Mouse (Mus musculus): ENCODE results near the gene Bmt2. TPM values are rescaled to one million over a fixed set of nuclear protein-coding genes. Genes with fewer than 3 reads are reported as not detected.

Bmt2 gene
- polyA plus RNA-seq, 1 experiment from 2014 or later: 15.2 TPM

- Histone ChIP-seq H3K4me1 (ENCODE audit: control insufficient read depth, insufficient read depth, low read length) (no peaks in the 10 kb centered on the region), H3K4me3 (ENCODE audit: low read depth, low read length) (no peak overlapping the region), H3K9ac (ENCODE audit: low read depth, low read length) (no peak overlapping the region), H3K27me3 (replicated peaks; ENCODE audit: control insufficient read depth, insufficient read depth, low read length) (no peaks in the 10 kb centered on the region), H3K4me2 (ENCODE audit: low read depth, low read length) (no peak overlapping the region), H3K9me3 (ENCODE audit: control insufficient read depth, low read length) (peaks cover 5% of the 10 kb centered on the region), H3K27ac (replicated peaks; ENCODE audit: low read depth, low read length) (no peak overlapping the region), H3K36me3 (ENCODE audit: control insufficient read depth, insufficient read depth, low read length) (peaks cover 45% of the 10 kb centered on the region)
- ATAC-seq (ENCODE audit: low read depth) (no peak), DNase-seq (ENCODE audit: low spot score) (peak; percentile 32)
- WGBS: 36% methylated on average over 4 of the region's 4 CpGs
Measured at GRCm38 (mm10) chr6:13592729-13593345, 84.9 kb downstream of the Bmt2 start.

GRCm38 (mm10) chr6:13586560-13586959, 91.2 kb downstream of the Bmt2 start:
- peaks cover 27% of the 10 kb centered on the region for H3K36me3 ChIP-seq (ENCODE audit: control insufficient read depth, insufficient read depth, low read length)
- no peak for DNase-seq (ENCODE audit: low spot score)
- ATAC-seq (ENCODE audit: low read depth): no peak
- H3K9ac ChIP-seq (ENCODE audit: low read depth, low read length): no peak overlapping the region
- H3K4me3 ChIP-seq (ENCODE audit: low read depth, low read length): no peak overlapping the region
- H3K9me3 ChIP-seq (ENCODE audit: control insufficient read depth, low read length): no peaks in the 10 kb centered on the region
- no peaks in the 10 kb centered on the region for H3K27me3 ChIP-seq (replicated peaks; ENCODE audit: control insufficient read depth, insufficient read depth, low read length)
- no peak overlapping the region for H3K4me2 ChIP-seq (ENCODE audit: low read depth, low read length)
- no peak overlapping the region for H3K27ac ChIP-seq (replicated peaks; ENCODE audit: low read depth, low read length)
- no peaks in the 10 kb centered on the region for H3K4me1 ChIP-seq (ENCODE audit: control insufficient read depth, insufficient read depth, low read length)
- WGBS: 47% methylated on average over 2 of the region's 2 CpGs

DNA sequence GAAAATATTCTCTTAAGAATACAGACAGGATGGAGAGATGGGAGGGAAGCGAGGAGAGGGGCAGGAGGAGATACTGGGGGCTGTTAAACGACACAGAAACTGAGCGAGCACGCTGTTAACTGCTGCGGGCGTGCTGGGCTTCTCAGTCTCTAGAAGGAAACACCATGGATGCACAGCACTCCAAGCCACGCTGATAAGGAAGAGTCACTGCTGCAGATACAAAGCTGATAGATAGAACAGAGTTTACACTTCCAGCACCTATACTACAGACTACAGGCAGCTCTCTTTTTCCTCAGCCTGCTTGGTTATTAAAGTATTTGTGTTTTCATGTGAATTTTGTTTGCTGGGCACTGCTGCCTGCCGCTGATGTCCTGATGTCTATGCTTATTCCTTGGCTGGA, 91.6 kb downstream of the Bmt2 start:
- H3K9ac ChIP-seq (ENCODE audit: low read depth, low read length): no peak overlapping the region
- ATAC-seq (ENCODE audit: low read depth) (no peak), DNase-seq (ENCODE audit: low spot score) (no peak)
- no peak overlapping the region for H3K27ac ChIP-seq (replicated peaks; ENCODE audit: low read depth, low read length)
- no peaks in the 10 kb centered on the region for H3K9me3 ChIP-seq (ENCODE audit: control insufficient read depth, low read length)
- H3K4me2 ChIP-seq (ENCODE audit: low read depth, low read length): no peak overlapping the region
- no peaks in the 10 kb centered on the region for H3K27me3 ChIP-seq (replicated peaks; ENCODE audit: control insufficient read depth, insufficient read depth, low read length)
- no peak overlapping the region for H3K4me3 ChIP-seq (ENCODE audit: low read depth, low read length)
- WGBS: 89% methylated on average over 8 of the region's 8 CpGs
- peaks cover 27% of the 10 kb centered on the region for H3K36me3 ChIP-seq (ENCODE audit: control insufficient read depth, insufficient read depth, low read length)
- no peaks in the 10 kb centered on the region for H3K4me1 ChIP-seq (ENCODE audit: control insufficient read depth, insufficient read depth, low read length)

DNA sequence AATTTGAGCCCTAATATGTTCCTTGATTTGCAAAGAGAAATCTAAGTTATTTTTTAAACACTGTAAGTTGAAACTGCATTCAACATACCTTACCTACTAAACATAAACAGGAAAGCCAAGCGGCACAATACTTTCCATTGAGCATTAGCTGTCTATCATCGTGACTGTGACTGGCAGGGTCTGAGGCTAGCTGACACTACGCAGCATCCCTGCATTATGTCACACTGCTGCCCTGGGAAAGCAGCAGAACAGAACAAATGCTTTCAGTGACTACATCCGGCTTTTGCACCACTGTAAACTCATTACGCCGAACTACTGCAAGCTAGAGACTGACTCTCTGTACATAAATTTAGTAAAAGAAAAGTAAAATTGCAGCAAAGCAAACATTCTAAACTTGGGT, 93.0 kb downstream of the Bmt2 start:
- H3K4me2 ChIP-seq (ENCODE audit: low read depth, low read length): no peak overlapping the region
- no peak for ATAC-seq (ENCODE audit: low read depth)
- no peaks in the 10 kb centered on the region for H3K27me3 ChIP-seq (replicated peaks; ENCODE audit: control insufficient read depth, insufficient read depth, low read length)
- peaks cover 20% of the 10 kb centered on the region for H3K36me3 ChIP-seq (ENCODE audit: control insufficient read depth, insufficient read depth, low read length)
- no peaks in the 10 kb centered on the region for H3K9me3 ChIP-seq (ENCODE audit: control insufficient read depth, low read length)
- no peak for DNase-seq (ENCODE audit: low spot score)
- 82% methylated on average over 6 of the region's 6 CpGs for WGBS
- no peak overlapping the region for H3K27ac ChIP-seq (replicated peaks; ENCODE audit: low read depth, low read length)
- H3K9ac ChIP-seq (ENCODE audit: low read depth, low read length): no peak overlapping the region
- no peaks in the 10 kb centered on the region for H3K4me1 ChIP-seq (ENCODE audit: control insufficient read depth, insufficient read depth, low read length)
- H3K4me3 ChIP-seq (ENCODE audit: low read depth, low read length): no peak overlapping the region

DNA sequence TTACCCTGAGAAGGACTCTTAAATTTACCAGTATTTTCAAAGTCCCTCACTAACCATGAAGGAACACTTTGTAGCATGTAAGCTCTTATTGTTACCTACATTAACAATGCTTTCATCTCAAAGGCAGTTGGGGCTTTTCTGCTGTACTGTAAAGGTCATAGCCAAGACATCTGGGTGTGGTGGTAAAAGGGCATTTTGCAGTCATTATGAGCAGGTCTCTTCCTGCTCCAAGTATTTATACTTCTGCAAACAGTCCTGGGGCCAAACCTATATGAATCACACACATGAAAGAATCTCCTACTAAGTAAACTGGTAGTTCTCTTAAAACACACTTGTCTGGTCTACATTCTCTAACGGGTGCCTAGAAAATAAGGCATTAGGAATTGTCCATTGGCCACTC, 95.7 kb downstream of the Bmt2 start:
- Histone ChIP-seq H3K4me1 (ENCODE audit: control insufficient read depth, insufficient read depth, low read length) (no peaks in the 10 kb centered on the region), H3K4me2 (ENCODE audit: low read depth, low read length) (no peak overlapping the region)

More for the DNA sequence above, 95.7 kb downstream of the Bmt2 start:
- Histone ChIP-seq H3K36me3 (ENCODE audit: control insufficient read depth, insufficient read depth, low read length) (peaks cover 31% of the 10 kb centered on the region), H3K9me3 (ENCODE audit: control insufficient read depth, low read length) (no peaks in the 10 kb centered on the region), H3K9ac (ENCODE audit: low read depth, low read length) (no peak overlapping the region), H3K4me3 (ENCODE audit: low read depth, low read length) (no peak overlapping the region), H3K27ac (replicated peaks; ENCODE audit: low read depth, low read length) (no peak overlapping the region), H3K27me3 (replicated peaks; ENCODE audit: control insufficient read depth, insufficient read depth, low read length) (no peaks in the 10 kb centered on the region)
- DNase-seq (ENCODE audit: low spot score) (no peak), ATAC-seq (ENCODE audit: low read depth) (no peak)
- 86% methylated on average over 1 of the region's 1 CpGs for WGBS

Other genes starting within 250 kb of the Bmt2 start
- 38.4 and 43.3 TPM in 2 replicates for gene Tmem168, start 69.9 kb downstream of the Bmt2 start, polyA plus RNA-seq (2014; fragmentation: Nextera tagmentation; extraction: Ambion mirVana)
- gene Gpr85, start 162.0 kb upstream of the Bmt2 start, polyA plus RNA-seq (2014; fragmentation: Nextera tagmentation; extraction: Ambion mirVana): 6.1 and 7.4 TPM in 2 replicates
- 82.5 and 87.2 TPM in 2 replicates for gene 2610001J05Rik, start 193.6 kb upstream of the Bmt2 start, polyA plus RNA-seq (2014; fragmentation: Nextera tagmentation; extraction: Ambion mirVana)